ENCODE assay signal across 16 mouse cellular contexts in the genomic region with DNA sequence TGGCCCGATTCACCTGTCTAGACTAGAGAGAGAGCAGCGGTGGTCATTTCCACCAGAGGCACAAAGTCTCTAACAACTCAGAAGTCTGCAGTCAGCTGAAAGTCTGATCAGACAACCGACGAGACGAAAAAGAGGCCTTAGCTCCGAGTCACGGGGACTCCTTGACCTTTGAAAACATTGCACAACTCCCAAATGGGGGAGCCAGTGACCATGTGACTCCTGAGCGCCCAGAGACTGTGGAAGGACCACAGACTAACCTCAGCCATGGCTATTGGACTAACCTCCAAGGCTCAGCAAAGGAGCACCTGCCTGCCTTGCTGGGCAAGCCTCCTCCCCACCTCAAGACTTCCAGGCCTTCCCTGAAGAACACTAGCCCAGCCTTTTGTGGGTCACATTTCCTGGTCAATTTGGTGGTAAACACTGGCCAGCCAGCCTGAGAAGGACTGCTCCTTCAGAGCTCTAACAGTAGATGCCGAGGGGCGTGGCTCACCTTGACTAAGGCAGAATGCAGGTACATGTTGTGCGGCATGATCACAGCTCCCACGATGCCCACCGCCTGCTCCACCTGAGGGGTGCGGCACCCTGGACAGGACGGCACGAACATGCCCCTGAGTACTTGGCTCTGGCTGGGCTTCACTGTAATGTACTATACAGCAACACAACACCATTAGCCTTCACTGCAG. TPM values are rescaled to one million over a fixed set of nuclear protein-coding genes. Genes with fewer than 3 reads are reported as not detected.
DNase-seq lines count a peak whose midpoint lies in the region; ATAC-seq lines count a peak whose summit lies in the region.
"Had no signal": no experiment of that assay in that cellular context is flagged by ENCODE, and none has a peak within 500 bp of the region (broad histone marks: within the 10 kb centered on the region; RNA-seq: fewer than 3 reads in every experiment).

No protein-coding gene starts in this region.

- no peak overlapping the region for H3K9ac ChIP-seq in kidney, embryonic 14.5 days (ENCODE audit: low read depth, low read length)

- H3K4me2 ChIP-seq in kidney, embryonic 14.5 days (replicated peaks; ENCODE audit: low read depth, low read length): no peak overlapping the region

- peaks cover 73% of the 10 kb centered on the region for H3K36me3 ChIP-seq in kidney, embryonic 14.5 days (ENCODE audit: control insufficient read depth, insufficient read depth, low read length)

- no peaks in the 10 kb centered on the region for H3K4me1 ChIP-seq in kidney, embryonic 14.5 days (ENCODE audit: control insufficient read depth, insufficient read depth, low read length)
- H3K4me1 ChIP-seq: hindbrain, embryonic 10.5 days had no signal

- H3K9me3 ChIP-seq in kidney, embryonic 14.5 days (ENCODE audit: control insufficient read depth, low read length): no peaks in the 10 kb centered on the region
- H3K9me3 ChIP-seq: hindbrain, embryonic 10.5 days had no signal

- 88% methylated on average over 16 of the region's 16 CpGs for WGBS in kidney, embryonic 14.5 days

- H3K27me3 ChIP-seq in kidney, embryonic 14.5 days (ENCODE audit: control insufficient read depth, insufficient read depth, low read length): no peaks in the 10 kb centered on the region

- no peak for ATAC-seq in kidney, embryonic 14.5 days (ENCODE audit: low FRiP score, low TSS enrichment)
- ATAC-seq: activated CD4-positive, CD25-positive, alpha-beta regulatory T cell, adult 4 months had no signal

- DNase-seq in kidney, adult 11 months: peak; percentile 86
- peak; percentile 72 for DNase-seq in adrenal gland, postnatal 10 days
- peak; percentile 66 for DNase-seq in kidney, postnatal 10 days
- peak; percentile 52 for DNase-seq in lung, postnatal 25 days (ENCODE audit: low spot score)
- DNase-seq in thymus, adult 18-20 months: no peak
- DNase-seq in layer of hippocampus, postnatal 36 days: no peak
- no peak for DNase-seq in right cerebral cortex, postnatal 4 days
- DNase-seq: left cerebral cortex, postnatal 4 days; spleen, adult 18-20 months; thymus, adult 2 months had no signal

- no peak overlapping the region for H3K4me3 ChIP-seq in kidney, embryonic 14.5 days (ENCODE audit: low read length)
- H3K4me3 ChIP-seq: hindbrain, embryonic 10.5 days had no signal

- H3K27ac ChIP-seq in kidney, embryonic 14.5 days (ENCODE audit: low read depth, low read length): no peak overlapping the region
- H3K27ac ChIP-seq: hindbrain, embryonic 10.5 days had no signal

RNA-seq across cellular contexts. Expression of a gene that starts 18.5 kb away (rescaled TPM):
- polyA plus RNA-seq in kidney, embryonic 14.5 days (2014; fragmentation: Nextera tagmentation; extraction: Ambion mirVana): 0.14 TPM in 1 of 2 replicates, not detected in the other
- under 1 TPM in 1 of 2 experiments, not detected in 1; 0.09 TPM for total RNA-seq in adrenal gland, postnatal 10 days (2021)
- total RNA-seq in layer of hippocampus, postnatal 36 days (2021): not detected
- total RNA-seq: layer of hippocampus, adult 8-10 months; left cerebral cortex, postnatal 4 days; megakaryocyte progenitor cell, adult 5-6 weeks had no signal
- polyA plus RNA-seq: hindbrain, embryonic 10.5 days had no signal

RNA-seq across cellular contexts. Expression of a gene that starts 21.4 kb away (rescaled TPM):
- polyA plus RNA-seq in kidney, embryonic 14.5 days (2014; fragmentation: Nextera tagmentation; extraction: Ambion mirVana): 16.4 and 22.6 TPM in 2 replicates
- total RNA-seq in adrenal gland, postnatal 10 days (2021): 10 to 100 TPM; 60.6 to 72.7 TPM
- total RNA-seq in layer of hippocampus, postnatal 36 days (2021): 10 to 100 TPM; 54.0 to 61.5 TPM

RNA-seq across cellular contexts. Expression of a gene that starts 39.1 kb away (rescaled TPM):
- 0.77 TPM in 1 of 2 replicates, not detected in the other for polyA plus RNA-seq in kidney, embryonic 14.5 days (2014; fragmentation: Nextera tagmentation; extraction: Ambion mirVana)
- under 1 TPM in 1 of 2 experiments, not detected in 1; 0.70 TPM for total RNA-seq in adrenal gland, postnatal 10 days (2021)
- total RNA-seq in layer of hippocampus, postnatal 36 days (2021): not detected
- total RNA-seq: layer of hippocampus, adult 8-10 months; left cerebral cortex, postnatal 4 days; megakaryocyte progenitor cell, adult 5-6 weeks; MEL had no signal
- polyA plus RNA-seq: activated CD4-positive, CD25-positive, alpha-beta regulatory T cell, adult 4 months; thymus, adult 2 months had no signal

RNA-seq across cellular contexts. Expression of a gene that starts 50.5 kb away (rescaled TPM):
- polyA plus RNA-seq in kidney, embryonic 14.5 days (2014; fragmentation: Nextera tagmentation; extraction: Ambion mirVana): not detected in 2 replicates
- total RNA-seq in adrenal gland, postnatal 10 days (2021): 1 to 10 TPM; 1.2 to 1.8 TPM
- total RNA-seq in layer of hippocampus, postnatal 36 days (2021): 1 to 10 TPM in 1 of 2 experiments, under 1 TPM in 1; 0.76 to 1.0 TPM
- total RNA-seq: megakaryocyte progenitor cell, adult 5-6 weeks; MEL had no signal
- polyA plus RNA-seq: activated CD4-positive, CD25-positive, alpha-beta regulatory T cell, adult 4 months; hindbrain, embryonic 10.5 days; thymus, adult 2 months had no signal

RNA-seq across cellular contexts. Expression of a gene that starts 50.5 kb away (rescaled TPM):
- 0.27 and 0.87 TPM in 2 replicates for polyA plus RNA-seq in kidney, embryonic 14.5 days (2014; fragmentation: Nextera tagmentation; extraction: Ambion mirVana)
- under 1 TPM in 1 of 2 experiments, not detected in 1; 0.67 TPM for total RNA-seq in adrenal gland, postnatal 10 days (2021)
- total RNA-seq in layer of hippocampus, postnatal 36 days (2021): not detected
- total RNA-seq: layer of hippocampus, adult 8-10 months; left cerebral cortex, postnatal 4 days; megakaryocyte progenitor cell, adult 5-6 weeks; MEL had no signal
- polyA plus RNA-seq: activated CD4-positive, CD25-positive, alpha-beta regulatory T cell, adult 4 months; thymus, adult 2 months had no signal

Comparison
In these comparisons a context has a peak if more than half of its experiments do, and no peak if none do; other contexts are left out.
1. DNase-seq: peak in kidney, adult 11 months (single experiment), adrenal gland, postnatal 10 days (single experiment), kidney, postnatal 10 days (single experiment) and lung, postnatal 25 days (single experiment); none in thymus, adult 18-20 months (0 of 2), layer of hippocampus, postnatal 36 days (0 of 2) and right cerebral cortex, postnatal 4 days (single experiment).